Mouse (Mus musculus): ENCODE measurements around the gene Snapc1.

Snapc1 gene

DNA sequence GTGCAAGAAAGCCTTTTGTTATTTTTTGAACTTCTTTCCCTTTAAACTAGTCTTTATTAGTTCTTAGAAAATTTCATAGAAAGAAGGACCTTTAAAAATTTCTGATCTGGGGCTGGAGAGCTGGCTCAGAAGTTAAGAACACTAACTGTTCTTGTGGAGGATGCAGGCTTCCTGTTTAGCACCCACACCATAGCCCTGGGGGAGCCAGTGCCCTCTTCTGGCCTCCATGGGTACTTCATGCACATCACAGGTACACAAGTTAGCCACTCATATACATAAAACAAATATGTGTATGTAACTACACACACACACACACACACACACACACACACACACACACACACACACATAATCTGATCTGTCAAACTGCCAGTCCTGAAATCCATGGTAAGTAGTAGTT lies 25.3 kb downstream of the Snapc1 start:
- no peak for DNase-seq (ENCODE audit: extremely low spot score, low read depth, low spot score)

DNA sequence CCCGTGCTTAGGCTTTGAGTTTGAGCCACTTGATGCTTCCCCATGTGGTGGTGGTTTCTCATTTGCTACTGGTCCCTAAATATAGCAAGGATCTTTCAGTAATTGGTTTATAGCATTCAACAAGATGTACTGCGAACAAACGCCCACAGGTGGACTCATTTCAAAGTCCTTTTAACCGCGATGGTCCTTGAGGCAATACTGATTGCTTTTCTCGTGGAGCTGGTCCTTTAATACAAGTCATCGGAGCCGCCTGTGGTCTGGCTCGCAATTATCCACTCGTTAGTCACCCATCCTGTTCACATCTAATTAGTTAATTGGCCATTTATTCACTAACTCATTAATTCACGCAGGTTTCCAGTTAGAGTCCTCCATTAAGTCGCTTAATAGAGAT lies 32.6 kb downstream of the Snapc1 start:
- DNase-seq (ENCODE audit: extremely low spot score, low read depth, low spot score): no peak

DNA sequence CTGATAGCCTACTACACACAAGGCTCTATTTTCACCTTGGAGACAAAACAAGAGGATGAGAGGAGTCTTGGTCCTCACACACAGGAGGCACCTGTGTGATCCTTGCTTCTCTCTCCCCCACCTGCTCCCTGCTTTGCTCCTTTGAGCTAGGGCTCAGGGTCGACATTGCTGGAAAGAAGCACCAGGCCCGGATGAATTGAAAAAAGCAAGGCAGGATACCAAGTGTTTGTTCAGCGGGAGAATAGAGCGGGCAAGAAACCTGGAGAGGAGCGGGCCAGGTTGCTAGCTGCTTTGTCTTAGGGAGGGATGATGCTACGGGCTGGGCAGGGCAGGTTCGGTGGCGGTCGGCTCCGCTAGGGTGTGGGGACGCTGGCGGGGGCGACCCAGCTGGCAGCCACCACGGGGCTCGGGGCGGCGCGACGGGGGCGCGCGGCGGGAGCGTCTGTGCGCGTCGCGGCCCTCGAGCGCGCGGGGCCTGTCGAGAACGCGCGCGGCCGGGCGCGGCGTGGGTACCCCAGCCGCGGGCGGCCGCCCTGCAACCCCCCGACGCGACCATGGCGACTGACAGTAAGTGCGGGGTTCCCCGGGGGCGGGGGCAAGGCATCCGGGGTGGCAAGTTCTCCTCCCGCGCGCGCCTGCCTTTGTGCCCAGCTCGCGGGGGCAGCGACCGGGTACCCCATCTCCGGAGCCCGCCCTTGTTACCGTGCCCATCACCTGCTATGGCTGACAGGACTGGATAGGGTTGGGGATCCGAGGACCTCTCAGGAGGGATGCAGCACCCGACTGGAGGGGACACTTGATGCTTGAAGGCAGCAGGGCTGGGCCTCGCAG lies 33.2 kb downstream of the Snapc1 start, which contains the start of gene Syt16:
TSS of gene Syt16 (plus strand) at position 365 of the 831 bp plus-strand sequence.
- no peak for DNase-seq (ENCODE audit: extremely low spot score, low read depth, low spot score)

DNA sequence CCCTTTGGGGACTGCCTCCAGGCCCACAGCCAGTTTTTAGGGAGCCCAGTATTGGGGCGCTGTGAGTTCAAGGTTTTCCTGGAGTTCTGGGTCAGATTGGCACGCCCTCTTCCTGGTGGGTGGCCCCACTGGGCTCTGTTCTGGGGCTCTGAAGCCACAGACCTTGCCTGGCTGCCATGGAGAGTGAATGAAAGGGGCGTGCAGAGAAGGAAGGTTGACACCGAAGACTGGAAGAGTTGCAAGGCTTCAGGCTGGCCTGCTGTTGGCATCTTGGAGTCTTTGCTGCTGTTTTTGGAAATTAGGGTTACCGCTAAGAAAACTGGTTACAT lies 33.8 kb downstream of the Snapc1 start:
- DNase-seq (ENCODE audit: extremely low spot score, low read depth, low spot score): no peak

DNA sequence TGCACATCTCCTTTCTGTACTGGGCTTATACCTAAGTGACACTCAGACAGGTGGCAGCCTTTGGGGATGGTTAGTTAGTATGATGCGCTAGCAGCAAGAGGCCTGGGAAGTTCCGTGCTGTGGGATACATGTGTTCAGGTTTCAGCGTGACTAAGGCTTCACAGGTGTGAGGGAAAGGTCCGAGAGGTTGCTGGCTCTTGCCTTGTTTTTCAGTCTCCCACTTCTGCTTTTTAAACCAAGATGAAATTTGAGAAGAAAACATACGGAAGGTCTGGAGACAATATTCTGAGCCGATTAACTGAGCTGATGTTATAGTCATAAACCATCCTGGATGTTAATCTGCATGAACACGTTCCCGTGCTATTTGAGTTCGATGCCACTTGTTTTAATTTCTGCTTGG lies 38.2 kb downstream of the Snapc1 start:
- DNase-seq (ENCODE audit: extremely low spot score, low read depth, low spot score): no peak

DNA sequence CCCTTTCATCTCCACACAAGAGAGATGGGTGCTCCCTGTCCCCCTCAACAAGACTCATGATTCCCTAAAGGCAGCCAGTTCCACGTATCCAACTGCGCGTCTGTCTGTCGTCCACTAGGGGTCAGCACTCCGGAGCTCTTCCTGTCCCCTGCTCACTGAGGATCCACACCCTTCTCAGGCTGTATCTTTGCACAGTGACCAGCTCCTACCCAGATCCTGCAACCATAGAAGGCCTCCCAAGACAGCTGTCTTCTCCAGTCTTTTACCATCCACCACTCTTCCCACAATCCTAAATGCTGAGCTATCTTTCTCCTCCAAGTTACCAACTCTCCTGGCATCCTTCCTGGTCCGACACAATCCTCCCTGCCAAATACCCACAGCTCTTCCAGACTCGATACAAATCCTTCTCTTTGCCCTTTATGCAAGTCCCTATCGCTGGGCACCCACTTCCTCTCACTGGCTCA lies 45.2 kb downstream of the Snapc1 start:
- no peak for DNase-seq (ENCODE audit: extremely low spot score, low read depth, low spot score)

DNA sequence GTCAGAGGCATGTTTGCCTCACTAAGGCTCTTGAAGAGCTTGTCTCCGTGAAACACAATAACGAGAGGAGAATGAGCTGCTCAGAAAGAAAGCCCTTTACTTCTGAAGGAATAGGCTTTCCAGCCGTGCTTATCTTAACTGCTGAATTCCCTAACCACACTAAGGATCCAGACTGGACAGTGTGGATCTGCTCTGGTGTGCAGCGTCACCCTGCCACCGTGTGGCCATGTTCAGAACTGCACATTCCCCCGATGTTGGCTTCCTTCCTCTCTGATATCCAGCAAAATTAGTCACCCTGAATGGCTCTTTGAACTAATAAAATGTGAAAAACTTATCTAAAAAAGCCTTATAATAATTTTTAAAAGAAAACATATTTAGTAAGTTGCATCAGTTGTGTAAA lies 49.5 kb downstream of the Snapc1 start:
- DNase-seq (ENCODE audit: extremely low spot score, low read depth, low spot score): peak; percentile 66

DNA sequence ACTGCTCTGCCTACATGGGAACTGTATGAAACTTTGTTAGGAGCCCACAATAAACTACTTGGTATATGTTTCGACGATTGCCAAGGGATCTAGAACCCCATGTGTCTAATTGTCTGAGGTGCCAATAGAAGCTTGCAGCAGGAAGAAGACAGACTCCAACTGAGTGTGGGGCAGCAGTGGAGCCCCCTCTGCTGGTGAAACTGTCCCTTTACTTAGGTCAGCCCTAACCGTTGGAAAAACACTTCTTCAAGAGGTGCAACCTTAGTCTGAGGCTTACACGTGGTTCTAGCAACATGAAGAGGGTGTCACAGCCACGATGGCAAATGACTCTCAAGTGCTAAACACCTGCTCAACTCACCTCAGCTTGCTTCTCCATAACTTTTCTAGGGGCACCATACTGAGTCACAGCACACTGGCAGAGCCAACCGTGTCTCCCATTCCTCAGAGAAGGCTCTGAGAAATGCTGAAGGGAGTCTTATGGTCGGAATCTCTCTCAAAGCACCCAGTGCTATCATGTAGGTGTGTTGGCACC lies 50.5 kb downstream of the Snapc1 start:
- no peak for DNase-seq (ENCODE audit: extremely low spot score, low read depth, low spot score)

DNA sequence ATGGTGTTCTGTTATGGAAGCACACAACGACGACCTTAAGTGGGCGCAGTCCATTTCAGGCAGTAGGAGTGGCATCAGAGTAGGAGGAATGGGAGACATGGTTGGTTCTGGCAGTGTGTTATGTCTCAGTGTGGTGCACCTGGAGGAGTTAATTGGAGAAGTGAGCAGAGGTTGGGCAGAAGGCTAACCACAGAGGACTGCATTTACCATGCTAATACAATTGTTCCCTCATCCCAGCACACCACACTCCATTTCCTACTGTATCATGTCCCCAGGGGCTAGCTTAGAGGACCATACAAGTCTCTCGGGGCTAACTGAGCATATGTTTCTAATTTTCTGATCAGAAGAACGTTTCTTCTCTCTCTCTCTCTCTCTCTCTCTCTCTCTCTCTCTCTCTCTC lies 51.2 kb downstream of the Snapc1 start:
- no peak for DNase-seq (ENCODE audit: extremely low spot score, low read depth, low spot score)

DNA sequence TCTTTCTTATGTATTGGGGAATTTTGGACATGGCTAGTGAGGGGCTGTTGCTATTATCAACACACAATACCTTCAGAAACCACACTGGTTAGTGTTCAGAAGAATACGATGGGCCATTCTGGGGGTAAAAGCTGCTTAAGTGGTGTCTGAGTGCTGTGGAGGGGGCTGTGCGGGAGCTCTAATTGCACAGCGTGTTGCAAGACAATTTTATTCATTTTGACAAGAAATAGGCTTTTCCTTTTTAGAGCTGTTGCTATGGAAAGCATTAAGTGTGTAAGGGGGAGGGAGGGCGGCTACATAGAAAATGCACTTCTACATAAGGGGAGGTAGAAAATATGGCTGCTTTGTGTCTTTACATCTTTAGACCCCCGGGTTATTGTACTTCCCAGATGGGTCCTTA lies 59.0 kb downstream of the Snapc1 start:
- DNase-seq (ENCODE audit: extremely low spot score, low read depth, low spot score): no peak

DNA sequence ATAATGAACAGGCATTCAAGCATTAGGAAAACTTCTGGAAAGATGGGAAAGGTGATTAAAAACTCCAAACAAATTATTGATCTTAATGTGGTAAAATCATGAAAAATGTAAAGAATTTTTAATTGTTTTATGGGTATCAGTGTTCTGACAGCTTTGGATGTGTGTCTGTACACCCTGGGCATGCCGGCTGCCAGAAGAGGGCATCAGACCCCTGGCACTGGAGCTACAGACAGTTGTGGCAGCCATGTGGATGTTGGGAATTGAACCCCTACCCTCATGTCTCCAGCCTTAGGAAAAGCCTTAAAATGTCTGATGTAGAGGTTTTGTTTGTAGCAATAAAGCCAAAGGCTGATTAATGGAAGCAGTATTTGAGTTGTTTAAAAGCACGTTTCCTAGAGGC lies 60.6 kb downstream of the Snapc1 start:
- no peak for DNase-seq (ENCODE audit: extremely low spot score, low read depth, low spot score)

Data from hindlimb bud, embryonic 11.5 days (tissue).